Mouse (Mus musculus): ENCODE measurements at regions not wholly inside any gene's neighbourhood (a gene's known extent, or its start where the extent isn't known, plus 50 kb on each side); places are given as distances from the start of the nearest gene placed in this dataset.

GRCm38 (mm10) chr17:84879146-84879545 is 77.4 kb upstream of the Ppm1b start:
- TF ChIP-seq CTCF (IDR thresholded peaks at IDR 0.05; ENCODE audit: insufficient read depth, low read length) (no peak), POLR2A (IDR thresholded peaks at IDR 0.05; ENCODE audit: borderline replicate concordance, extremely low read depth, low read depth, low read length) (no peak)

All from lung, adult 2 months (tissue).